Mouse (Mus musculus): ENCODE results near the gene Lactb. TPM values are rescaled to one million over a fixed set of nuclear protein-coding genes. Genes with fewer than 3 reads are reported as not detected.
A peak's percentile ranks its signal among the peaks of the same experiment; 100 is the strongest.

Gene Lactb
- 16.3 and 26.8 TPM in 2 replicates for polyA plus RNA-seq (2012; rRNA removed)

DNA sequence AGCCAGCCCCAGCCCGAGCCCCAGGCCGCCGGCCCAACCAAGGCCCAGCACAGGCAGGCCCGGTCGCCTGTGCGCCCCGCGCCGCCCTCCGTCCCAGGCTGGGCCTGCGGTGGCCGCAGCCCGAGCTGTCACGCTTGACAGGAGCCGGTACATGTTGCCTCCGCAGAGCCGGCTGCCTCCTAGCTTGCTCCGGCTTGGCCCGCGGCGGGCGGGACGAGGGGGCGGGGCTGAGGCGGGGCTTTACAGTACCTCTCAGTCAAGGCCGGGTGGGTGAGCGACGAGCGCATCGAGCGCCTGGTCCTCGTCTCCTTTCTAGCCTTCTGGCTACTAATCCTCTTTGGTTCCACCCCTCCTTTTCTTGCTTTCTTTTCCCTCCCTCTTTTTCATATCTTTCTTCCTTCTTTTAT lies at the start of gene Lactb:
Gene Lactb (minus strand): TSS at position 246 of the 407 bp plus-strand sequence.
- Histone ChIP-seq H3K27ac (ENCODE audit: insufficient read depth, low read depth, low read length) (peak within 1 kb of the TSS; percentile 81), H3K27me3 (ENCODE audit: control insufficient read depth, insufficient read depth, low read length) (no peaks in the 10 kb centered on the region), H3K4me1 (ENCODE audit: control insufficient read depth, insufficient read depth, insufficient read length, low read length) (peaks cover 5% of the 10 kb centered on the region; the same call in 1 of the 2 replicates), H3K36me3 (ENCODE audit: control insufficient read depth, insufficient read depth, low read length) (peaks cover 2% of the 10 kb centered on the region; the same call in 1 of the 2 replicates), H3K4me3 (ENCODE audit: low read depth, low read length) (peak within 1 kb of the TSS; percentile 95)
- TF ChIP-seq CTCF (IDR thresholded peaks at IDR 0.05; ENCODE audit: extremely low read depth, insufficient read length, insufficient replicate concordance, low read depth, low read length) (no peak), POLR2A (IDR thresholded peaks at IDR 0.05; ENCODE audit: low read depth, low read length) (peak; percentile 70)
- WGBS: under 1% methylated on average over 30 of the region's 32 CpGs

DNA sequence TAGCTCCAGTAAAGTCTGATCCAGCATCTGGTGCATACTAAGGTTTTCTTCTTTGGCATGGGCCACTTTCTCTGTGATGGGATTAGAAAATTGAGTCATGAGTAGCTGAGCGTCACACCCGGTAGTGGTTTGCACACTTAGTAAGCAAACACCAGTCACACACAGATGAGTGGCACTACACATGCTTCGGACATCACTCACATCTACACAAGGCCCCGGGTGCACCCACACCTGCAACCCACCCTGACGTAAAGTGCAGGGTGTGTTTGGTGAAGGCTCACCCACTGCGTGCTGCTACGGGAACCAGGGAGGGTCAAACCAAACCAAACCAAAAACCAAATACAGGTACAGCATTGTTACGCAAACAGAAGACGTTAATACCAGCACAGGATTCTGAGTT lies 48.1 kb upstream of the Lactb start:
- no peak overlapping the region for H3K4me3 ChIP-seq (ENCODE audit: low read depth, low read length)
- H3K36me3 ChIP-seq (ENCODE audit: control insufficient read depth, insufficient read depth, low read length): peaks cover 58% of the 10 kb centered on the region
- 89% methylated on average over 9 of the region's 9 CpGs for WGBS

DNA sequence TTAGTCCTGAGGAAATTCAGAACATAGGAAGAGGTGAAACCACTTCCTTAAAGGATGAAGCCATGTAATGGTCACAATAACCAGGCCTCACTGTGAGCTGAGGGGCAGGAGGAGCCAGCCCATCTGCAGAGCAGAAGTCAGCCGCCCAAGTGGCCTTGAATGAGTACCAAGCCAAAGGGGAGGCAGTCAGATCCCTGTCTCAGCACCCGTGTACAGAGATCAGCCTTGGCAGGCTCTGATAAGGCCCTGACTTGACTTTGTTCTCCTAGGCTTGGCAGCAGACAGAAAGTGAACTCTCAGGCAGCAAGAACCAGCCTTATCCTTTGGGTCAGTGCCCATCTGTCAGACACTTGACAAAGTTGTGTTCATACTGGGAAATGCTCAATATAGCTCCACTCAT lies 44.8 kb upstream of the Lactb start:
- Histone ChIP-seq H3K36me3 (ENCODE audit: control insufficient read depth, insufficient read depth, low read length) (peaks cover 33% of the 10 kb centered on the region), H3K4me3 (ENCODE audit: low read depth, low read length) (no peak overlapping the region), H3K27ac (ENCODE audit: insufficient read depth, low read depth, low read length) (peak overlapping the region; percentile 65), H3K4me1 (ENCODE audit: control insufficient read depth, insufficient read depth, insufficient read length, low read length) (peaks cover 16% of the 10 kb centered on the region), H3K27me3 (ENCODE audit: control insufficient read depth, insufficient read depth, low read length) (no peaks in the 10 kb centered on the region)
- TF ChIP-seq CTCF (IDR thresholded peaks at IDR 0.05; ENCODE audit: extremely low read depth, insufficient read length, insufficient replicate concordance, low read depth, low read length): no peak
- TF ChIP-seq POLR2A (IDR thresholded peaks at IDR 0.05; ENCODE audit: low read depth, low read length): no peak
- 13% methylated on average over 2 of the region's 2 CpGs for WGBS

More for the DNA sequence above, 48.1 kb upstream of the Lactb start:
- Histone ChIP-seq H3K4me1 (ENCODE audit: control insufficient read depth, insufficient read depth, insufficient read length, low read length) (peaks cover 23% of the 10 kb centered on the region), H3K27me3 (ENCODE audit: control insufficient read depth, insufficient read depth, low read length) (no peaks in the 10 kb centered on the region), H3K27ac (ENCODE audit: insufficient read depth, low read depth, low read length) (no peak overlapping the region)
- TF ChIP-seq CTCF (IDR thresholded peaks at IDR 0.05; ENCODE audit: extremely low read depth, insufficient read length, insufficient replicate concordance, low read depth, low read length): no peak
- TF ChIP-seq POLR2A (IDR thresholded peaks at IDR 0.05; ENCODE audit: low read depth, low read length): no peak

DNA sequence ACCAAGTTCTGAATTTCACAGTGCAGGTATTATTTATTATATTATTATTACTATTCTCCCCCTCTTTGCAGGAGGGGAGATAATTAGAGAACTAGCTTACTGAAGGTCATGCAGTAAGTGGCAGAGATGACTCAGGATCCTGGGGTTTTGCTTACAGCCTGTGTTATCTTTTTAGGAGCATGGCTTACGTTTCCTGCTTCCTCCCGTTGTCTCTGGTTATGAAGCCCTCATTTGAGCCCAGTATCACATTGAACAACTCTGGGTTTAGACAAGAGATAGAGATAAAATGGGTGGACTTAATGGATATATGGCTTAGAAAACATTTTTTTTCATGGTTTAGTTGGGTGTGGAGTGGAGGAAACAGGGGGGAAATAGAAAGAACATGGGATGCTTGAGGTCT lies 38.2 kb upstream of the Lactb start:
- no peak for TF ChIP-seq CTCF (IDR thresholded peaks at IDR 0.05; ENCODE audit: extremely low read depth, insufficient read length, insufficient replicate concordance, low read depth, low read length)
- no peak for TF ChIP-seq POLR2A (IDR thresholded peaks at IDR 0.05; ENCODE audit: low read depth, low read length)
- H3K27ac ChIP-seq (ENCODE audit: insufficient read depth, low read depth, low read length): no peak overlapping the region
- no peaks in the 10 kb centered on the region for H3K36me3 ChIP-seq (ENCODE audit: control insufficient read depth, insufficient read depth, low read length)
- H3K27me3 ChIP-seq (ENCODE audit: control insufficient read depth, insufficient read depth, low read length): no peaks in the 10 kb centered on the region
- WGBS: 24% methylated on average over 2 of the region's 2 CpGs
- no peak overlapping the region for H3K4me3 ChIP-seq (ENCODE audit: low read depth, low read length)
- peaks cover 17% of the 10 kb centered on the region for H3K4me1 ChIP-seq (ENCODE audit: control insufficient read depth, insufficient read depth, insufficient read length, low read length)

DNA sequence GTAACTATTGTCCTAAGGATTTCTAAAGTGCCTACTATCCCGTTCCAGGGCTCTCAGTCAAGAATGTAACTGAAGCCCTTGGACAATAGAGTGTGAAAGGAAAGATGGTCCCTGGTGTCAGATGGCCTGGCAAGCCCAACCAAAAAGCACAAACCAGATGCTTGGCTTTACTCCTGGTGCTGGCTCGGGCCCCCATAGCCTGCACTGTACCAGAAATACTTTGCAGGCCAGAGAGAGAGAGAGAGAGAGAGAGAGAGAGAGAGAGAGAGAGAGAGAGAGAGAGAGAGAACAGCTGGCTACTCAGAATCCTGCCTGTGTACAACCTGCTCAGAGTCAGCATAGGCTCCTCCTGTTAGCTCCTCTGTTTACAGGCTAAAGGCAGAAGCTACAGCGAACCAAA lies 37.2 kb upstream of the Lactb start:
- 69% methylated on average over 3 of the region's 3 CpGs for WGBS
- no peak overlapping the region for H3K27ac ChIP-seq (ENCODE audit: insufficient read depth, low read depth, low read length)
- no peaks in the 10 kb centered on the region for H3K36me3 ChIP-seq (ENCODE audit: control insufficient read depth, insufficient read depth, low read length)
- no peaks in the 10 kb centered on the region for H3K27me3 ChIP-seq (ENCODE audit: control insufficient read depth, insufficient read depth, low read length)
- no peak overlapping the region for H3K4me3 ChIP-seq (ENCODE audit: low read depth, low read length)
- peaks cover 17% of the 10 kb centered on the region for H3K4me1 ChIP-seq (ENCODE audit: control insufficient read depth, insufficient read depth, insufficient read length, low read length)
- TF ChIP-seq POLR2A (IDR thresholded peaks at IDR 0.05; ENCODE audit: low read depth, low read length): no peak
- no peak for TF ChIP-seq CTCF (IDR thresholded peaks at IDR 0.05; ENCODE audit: extremely low read depth, insufficient read length, insufficient replicate concordance, low read depth, low read length)

DNA sequence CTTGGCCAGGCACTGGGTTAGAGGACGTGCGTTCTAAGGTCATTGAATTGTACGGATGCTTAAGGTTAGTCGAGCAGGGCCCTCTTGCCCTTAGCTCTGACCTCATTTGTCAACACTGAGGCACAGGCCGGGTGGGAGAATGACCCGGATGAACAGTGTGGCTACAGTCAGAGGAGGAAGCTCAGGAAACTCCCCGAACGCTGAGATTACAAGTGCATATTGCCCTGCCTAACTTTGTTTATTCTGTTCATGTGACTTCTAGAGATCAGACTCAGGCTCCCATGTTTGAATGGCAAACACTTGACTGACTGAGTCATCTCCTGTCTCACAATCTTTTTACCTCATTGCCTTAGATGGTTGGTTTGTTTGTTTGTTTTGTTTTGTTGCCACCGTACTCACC lies 36.2 kb upstream of the Lactb start:
- no peak overlapping the region for H3K4me3 ChIP-seq (ENCODE audit: low read depth, low read length)
- no peak for TF ChIP-seq POLR2A (IDR thresholded peaks at IDR 0.05; ENCODE audit: low read depth, low read length)
- TF ChIP-seq CTCF (IDR thresholded peaks at IDR 0.05; ENCODE audit: extremely low read depth, insufficient read length, insufficient replicate concordance, low read depth, low read length): no peak
- 44% methylated on average over 9 of the region's 9 CpGs for WGBS
- no peaks in the 10 kb centered on the region for H3K27me3 ChIP-seq (ENCODE audit: control insufficient read depth, insufficient read depth, low read length)
- H3K36me3 ChIP-seq (ENCODE audit: control insufficient read depth, insufficient read depth, low read length): no peaks in the 10 kb centered on the region
- H3K4me1 ChIP-seq (ENCODE audit: control insufficient read depth, insufficient read depth, insufficient read length, low read length): peaks cover 17% of the 10 kb centered on the region
- peak overlapping the region; percentile 49; the same call in 1 of the 2 replicates for H3K27ac ChIP-seq (ENCODE audit: insufficient read depth, low read depth, low read length)

DNA sequence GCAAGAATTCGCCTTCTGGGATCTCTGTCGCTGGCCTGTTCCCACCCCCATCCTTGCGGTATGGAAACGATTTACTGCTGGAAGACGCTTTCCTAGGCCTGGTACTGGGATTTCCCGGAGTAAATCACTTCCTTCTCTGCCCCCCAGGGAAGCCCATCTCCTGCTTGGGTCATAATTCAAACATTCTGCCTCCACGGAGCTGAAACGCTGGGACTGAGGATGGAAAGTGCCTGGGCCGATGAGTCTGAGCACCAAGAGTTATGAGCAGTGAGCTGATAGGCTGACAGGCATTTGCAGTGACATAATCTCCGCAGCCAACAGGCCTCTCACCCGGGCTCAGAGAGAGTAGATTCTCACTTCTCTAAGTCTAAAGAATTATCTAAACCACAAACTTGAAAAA lies 33.5 kb upstream of the Lactb start:
- TF ChIP-seq POLR2A (IDR thresholded peaks at IDR 0.05; ENCODE audit: low read depth, low read length): no peak
- TF ChIP-seq CTCF (IDR thresholded peaks at IDR 0.05; ENCODE audit: extremely low read depth, insufficient read length, insufficient replicate concordance, low read depth, low read length): no peak
- H3K27me3 ChIP-seq (ENCODE audit: control insufficient read depth, insufficient read depth, low read length): no peaks in the 10 kb centered on the region
- H3K27ac ChIP-seq (ENCODE audit: insufficient read depth, low read depth, low read length): no peak overlapping the region
- no peaks in the 10 kb centered on the region for H3K36me3 ChIP-seq (ENCODE audit: control insufficient read depth, insufficient read depth, low read length)
- 71% methylated on average over 11 of the region's 11 CpGs for whole genome bisulfite sequencing
- H3K4me3 ChIP-seq (ENCODE audit: low read depth, low read length): no peak overlapping the region
- peaks cover 22% of the 10 kb centered on the region for H3K4me1 ChIP-seq (ENCODE audit: control insufficient read depth, insufficient read depth, insufficient read length, low read length)

Data from small intestine, adult 2 months (tissue).